Mouse (Mus musculus) heart, adult 2 months (tissue): Measurements from ENCODE around the gene Herc4.

Source experiments
- CTCF ChIP-seq: fragments of 200-600 bp; IDR thresholded peaks from 2 replicates; pipeline ENCODE4 v1.8.1; 2022; ENCODE audit warnings: antibody characterized with exemption, mild to moderate bottlenecking, moderate library complexity
- EP300 ChIP-seq: fragments of 200-500 bp; IDR thresholded peaks from 2 replicates; pipeline ENCODE4 v1.6.1; 2011; ENCODE audit warnings: low read depth, low read length, control low read depth; ENCODE audit not compliant: insufficient read depth
- POLR2A ChIP-seq: fragments of 200-500 bp; IDR thresholded peaks from 2 replicates; pipeline ENCODE4 v1.6.1; 2011; ENCODE audit warnings: mild to moderate bottlenecking, low read depth, low read length, control low read depth; ENCODE audit not compliant: insufficient read depth

- TF ChIP-seq POLR2A (no peak), CTCF (no peak), EP300 (no peak)
Observed at GRCm38 (mm10) chr10:63230266-63230665, 13.3 kb upstream of the Herc4 start.
